Mouse (Mus musculus) CD4-positive, CD25-positive, alpha-beta regulatory T cell, adult 4 months (primary cell): ENCODE measurements around the gene Dpy19l1. TPM values are rescaled to one million over a fixed set of nuclear protein-coding genes. Genes with fewer than 3 reads are reported as not detected.
A peak's percentile ranks its signal among the peaks of the same experiment; 100 is the strongest.

Experiments used
- ATAC-seq: one replicate; pipeline ENCODE4 v1.8.0; 2017
- polyA plus RNA-seq, 2 experiments: library from polyadenylated mRNA; unstranded; fragments of 100-300 nt; shearing (Covaris generic); gene quantifications; one replicate each; pipeline ENCODE4 v1.2.1; 2017

The Dpy19l1 gene
- polyA plus RNA-seq = 1 to 10 TPM; 3.6 to 7.2 TPM

- peak; percentile 72 for ATAC-seq
Observed at GRCm38 (mm10) chr9:24503067-24503857, at the start of gene Dpy19l1. Dpy19l1 (minus strand) TSS chr9:24503140.

- no peak for ATAC-seq
Observed at GRCm38 (mm10) chr9:24538159-24538558, 35.2 kb upstream of the Dpy19l1 start.

GRCm38 (mm10) chr9:24516575-24517139, 13.7 kb upstream of the Dpy19l1 start:
- peak; percentile 84 for ATAC-seq

DNA sequence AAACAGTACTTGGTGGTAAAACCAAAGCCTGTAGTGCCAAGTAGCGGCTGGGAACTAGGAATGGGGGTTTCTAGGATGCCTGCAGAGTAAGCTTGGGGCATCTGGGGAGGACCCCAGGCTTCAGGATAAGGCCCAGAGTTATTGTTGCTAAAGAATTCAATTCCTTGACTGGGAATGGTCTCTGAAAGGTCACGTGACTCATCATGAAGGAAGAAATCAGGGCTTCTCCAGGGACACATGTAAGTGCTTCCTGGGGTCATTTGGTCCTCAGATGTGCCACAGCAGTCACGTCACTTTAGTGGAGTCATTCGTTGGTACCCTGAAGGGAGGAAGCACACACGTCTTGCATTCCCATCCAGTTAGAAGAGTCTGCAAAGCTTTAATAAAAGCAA, 11.1 kb upstream of the Dpy19l1 start:
- ATAC-seq = no peak

- ATAC-seq = no peak
Observed at GRCm38 (mm10) chr9:24513290-24514077, 10.5 kb upstream of the Dpy19l1 start.

DNA sequence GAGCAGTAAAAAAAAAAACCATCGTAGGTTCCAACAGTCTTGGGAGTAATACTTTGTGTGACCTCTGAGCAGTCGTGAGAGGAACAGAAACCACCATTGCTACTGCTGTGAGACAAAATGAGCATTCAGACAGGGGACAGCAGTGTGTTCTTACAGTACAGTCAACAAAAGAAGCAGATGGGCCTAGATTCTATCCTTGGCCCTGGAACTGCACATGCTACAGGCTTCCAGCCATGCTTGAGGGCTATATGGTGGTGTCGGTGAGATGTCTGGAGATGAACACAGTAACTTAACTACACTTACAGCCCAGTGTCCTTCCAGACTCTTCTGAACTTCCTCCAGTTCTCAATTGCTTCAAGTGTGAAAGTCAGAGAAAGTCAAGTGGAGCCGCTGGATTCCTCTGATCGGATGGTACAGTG, 9.2 kb upstream of the Dpy19l1 start:
- no peak for ATAC-seq

- no peak for ATAC-seq
Observed at GRCm38 (mm10) chr9:24511371-24512120, 8.6 kb upstream of the Dpy19l1 start.

GRCm38 (mm10) chr9:24508880-24509279, 5.9 kb upstream of the Dpy19l1 start:
- no peak for ATAC-seq

DNA sequence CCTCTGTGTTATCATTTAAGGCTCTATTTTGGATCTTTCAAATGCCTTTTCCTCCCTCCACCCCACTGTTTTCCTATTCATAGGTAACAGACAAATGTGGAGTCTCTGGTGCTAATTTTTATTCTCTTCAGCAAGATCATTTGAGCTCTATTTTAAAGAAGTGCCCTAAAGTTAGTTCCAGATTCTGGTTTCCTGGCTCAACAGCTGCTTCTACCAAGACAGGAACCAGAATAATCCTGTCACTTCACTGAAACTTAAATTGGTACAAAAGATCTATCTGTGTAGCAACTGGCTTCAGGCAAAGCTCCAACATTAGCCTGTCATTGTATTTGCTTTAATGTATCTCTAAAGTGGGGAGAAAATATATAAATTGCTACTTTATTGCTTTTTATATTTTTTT, 3.6 kb upstream of the Dpy19l1 start:
- ATAC-seq = no peak

- ATAC-seq = peak; percentile 48
Observed at GRCm38 (mm10) chr9:24505017-24505763, 2.2 kb upstream of the Dpy19l1 start.

DNA sequence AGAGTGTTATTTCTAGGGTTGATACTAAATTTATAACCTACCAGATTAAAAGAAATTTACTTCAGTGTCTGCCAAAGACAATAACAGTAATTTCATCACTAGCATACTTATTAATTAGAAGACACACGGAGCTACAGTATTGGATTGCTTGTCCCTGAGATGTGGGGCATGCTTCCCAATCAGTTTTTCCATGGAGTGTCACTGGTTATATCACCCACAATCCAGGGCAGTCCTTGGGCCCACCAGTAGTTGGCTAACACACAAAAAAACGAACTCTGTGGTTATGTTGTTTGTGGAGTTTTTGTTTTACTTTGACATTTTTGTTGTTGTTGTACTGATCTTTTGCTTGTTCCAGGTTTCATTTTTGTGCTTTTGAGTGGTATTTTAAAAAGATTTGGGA, 1.4 kb upstream of the Dpy19l1 start:
- ATAC-seq = no peak

DNA sequence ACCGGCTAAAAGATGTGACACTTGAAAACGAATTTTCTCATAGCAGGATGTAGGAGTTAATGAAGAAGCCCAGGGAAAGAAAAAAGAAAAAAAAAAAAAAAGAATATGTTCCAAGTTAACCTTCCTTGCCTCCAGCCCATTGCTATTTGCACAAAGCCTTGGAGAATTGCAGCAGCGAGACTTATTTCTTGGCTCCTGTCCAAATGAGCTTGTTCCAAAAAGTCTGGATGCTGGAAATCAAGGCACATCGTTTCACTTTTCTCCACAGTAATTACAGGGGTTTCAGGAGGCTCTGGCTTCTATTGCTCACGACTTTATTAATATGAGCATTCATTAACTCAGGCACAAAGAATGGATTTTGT, 899 bp upstream of the Dpy19l1 start:
- ATAC-seq = no peak

- ATAC-seq = peak; percentile 36
Observed at GRCm38 (mm10) chr9:24502571-24503004, 352 bp downstream of the Dpy19l1 start.

- ATAC-seq = no peak
Observed at GRCm38 (mm10) chr9:24501618-24502017, 1.3 kb downstream of the Dpy19l1 start.

DNA sequence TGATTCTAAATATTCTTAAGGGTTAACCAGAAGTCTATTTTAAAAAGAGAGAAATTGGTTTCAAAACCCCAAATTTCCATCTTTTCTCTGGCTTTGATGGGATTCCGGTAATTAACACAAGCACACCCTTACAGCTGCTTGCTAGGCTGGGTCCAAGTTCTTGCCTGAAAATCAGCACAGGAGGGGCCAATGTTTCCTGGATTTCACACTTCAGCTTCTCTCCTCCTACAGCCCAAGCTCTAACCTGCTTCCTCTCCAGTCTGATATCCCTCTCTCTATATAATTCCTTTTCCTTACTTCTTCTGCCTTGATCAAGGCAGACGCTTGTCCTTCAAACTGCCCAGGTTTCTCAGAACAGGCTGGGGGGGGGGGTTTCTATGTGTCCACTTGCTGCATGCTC, 6.7 kb downstream of the Dpy19l1 start:
- no peak for ATAC-seq

DNA sequence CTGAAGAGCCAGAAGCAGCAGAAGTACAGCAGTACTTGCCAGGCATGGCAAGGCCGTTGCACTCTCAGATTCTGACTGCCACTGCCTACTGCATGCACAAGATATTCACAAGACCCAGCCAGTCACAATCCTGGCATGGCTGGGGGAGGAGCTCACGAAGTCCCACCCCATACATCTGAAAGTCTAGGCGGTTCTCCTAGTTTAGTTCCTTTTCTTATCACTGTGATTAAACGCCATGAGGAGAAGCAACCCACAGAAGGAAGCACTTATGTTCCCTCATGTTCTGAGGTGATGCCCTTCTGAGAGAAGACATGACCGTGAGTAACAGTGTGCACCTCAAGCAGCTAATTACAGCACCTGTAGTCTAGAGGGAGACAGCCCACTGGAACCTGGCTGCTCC, 12.4 kb downstream of the Dpy19l1 start:
- ATAC-seq = no peak

DNA sequence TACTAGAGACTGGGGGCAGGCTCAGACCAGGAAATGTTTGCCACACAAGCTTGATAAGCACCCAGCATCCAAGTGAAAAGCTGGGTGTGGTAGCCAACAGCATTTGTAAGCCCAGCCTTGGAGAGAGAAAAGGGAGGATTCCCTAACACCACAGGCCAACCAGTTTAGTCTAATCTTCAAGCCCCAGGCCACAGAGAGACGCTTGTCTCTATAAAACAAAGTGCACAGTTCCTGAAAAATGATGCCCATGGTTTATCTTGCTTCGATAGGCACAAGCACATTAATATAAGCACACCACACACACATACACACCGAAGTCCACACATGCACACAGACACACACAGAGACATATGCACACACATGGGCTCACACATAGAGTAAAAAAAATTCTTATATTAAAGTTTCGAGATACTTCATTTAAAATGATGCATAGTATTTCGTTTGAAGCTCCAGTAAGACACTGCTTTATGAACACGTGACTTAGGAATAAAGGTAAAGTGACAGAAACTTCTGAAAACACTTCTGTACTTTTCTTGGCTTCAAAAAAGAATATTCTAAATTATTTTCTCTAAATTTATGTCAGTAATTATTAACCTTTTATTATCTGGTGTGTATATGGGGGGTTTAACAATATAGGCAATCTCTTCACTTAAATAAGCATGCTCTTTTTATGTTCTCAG, 14.4 kb downstream of the Dpy19l1 start:
- ATAC-seq = no peak

GRCm38 (mm10) chr9:24482375-24482774, 20.6 kb downstream of the Dpy19l1 start:
- no peak for ATAC-seq

GRCm38 (mm10) chr9:24477251-24477650, 25.7 kb downstream of the Dpy19l1 start:
- ATAC-seq = no peak

- ATAC-seq = no peak
Observed at GRCm38 (mm10) chr9:24473824-24474223, 29.1 kb downstream of the Dpy19l1 start.

- ATAC-seq = no peak
Observed at GRCm38 (mm10) chr9:24472514-24472913, 30.4 kb downstream of the Dpy19l1 start.
